Mouse (Mus musculus) frontal cortex, adult 2 months (tissue): ENCODE data around the gene Triml1. TPM values are rescaled to one million over a fixed set of nuclear protein-coding genes. Genes with fewer than 3 reads are reported as not detected.
A peak's percentile ranks its signal among the peaks of the same experiment; 100 is the strongest.

ENCODE experiments used
- DNase-seq, 2 experiments: peaks; one replicate each; pipeline ENCODE4 v3.0.0; 2022; ENCODE audit warnings: low spot score in 1 of 2; ENCODE audit errors: extremely low spot score in 1 of 2
- polyA plus RNA-seq: library from polyadenylated mRNA; depleted of rRNA; stranded (reverse); fragments of >200 nt; gene quantifications from 2 replicates; pipeline ENCODE4 v1.2.3, GENCODE M21; 2012; rRNA removed

Gene Triml1
- 0.15 TPM in 1 of 2 replicates, not detected in the other for polyA plus RNA-seq

DNA sequence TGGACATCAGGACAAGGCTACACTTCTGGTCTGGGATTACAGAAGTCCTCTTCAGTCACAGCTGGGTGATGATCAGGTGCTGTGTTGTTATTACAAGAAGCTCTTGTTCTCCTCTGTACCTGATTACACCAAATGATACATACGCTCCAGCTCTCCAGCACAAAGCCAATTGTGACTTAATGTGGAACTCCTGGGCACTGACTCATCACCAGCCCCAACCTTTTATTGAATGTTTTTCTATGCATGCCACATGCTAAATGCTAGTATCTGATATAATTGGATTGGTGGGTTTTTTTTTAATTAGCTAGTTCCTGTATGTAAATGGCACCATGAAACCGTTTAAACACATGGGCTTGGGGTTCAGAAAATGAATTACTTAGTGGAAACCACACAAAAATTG, at the start of gene Triml1:
Triml1 (minus strand) TSS at position 101 of the 400 bp plus-strand sequence.
- DNase-seq = no peak

DNA sequence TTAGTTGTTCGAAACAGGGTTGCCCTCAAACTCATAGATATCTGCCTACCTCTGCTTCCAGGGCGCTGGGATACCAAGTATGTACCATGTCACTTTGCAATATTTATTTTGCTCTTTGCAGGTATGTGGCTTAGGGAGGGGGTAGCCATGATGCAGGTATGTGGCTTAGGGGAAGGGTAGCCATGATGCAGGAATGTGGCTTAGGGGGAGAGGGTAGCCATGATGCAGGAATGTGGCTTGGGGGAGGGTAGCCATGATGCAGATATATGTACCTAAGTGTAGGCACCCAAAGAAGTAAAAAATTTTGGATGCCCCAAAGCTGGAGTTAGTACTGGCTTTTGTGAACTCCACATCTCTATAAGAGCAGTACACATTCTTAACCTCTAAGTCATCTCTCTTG, 41.0 kb upstream of the Triml1 start:
- no peak for DNase-seq

DNA sequence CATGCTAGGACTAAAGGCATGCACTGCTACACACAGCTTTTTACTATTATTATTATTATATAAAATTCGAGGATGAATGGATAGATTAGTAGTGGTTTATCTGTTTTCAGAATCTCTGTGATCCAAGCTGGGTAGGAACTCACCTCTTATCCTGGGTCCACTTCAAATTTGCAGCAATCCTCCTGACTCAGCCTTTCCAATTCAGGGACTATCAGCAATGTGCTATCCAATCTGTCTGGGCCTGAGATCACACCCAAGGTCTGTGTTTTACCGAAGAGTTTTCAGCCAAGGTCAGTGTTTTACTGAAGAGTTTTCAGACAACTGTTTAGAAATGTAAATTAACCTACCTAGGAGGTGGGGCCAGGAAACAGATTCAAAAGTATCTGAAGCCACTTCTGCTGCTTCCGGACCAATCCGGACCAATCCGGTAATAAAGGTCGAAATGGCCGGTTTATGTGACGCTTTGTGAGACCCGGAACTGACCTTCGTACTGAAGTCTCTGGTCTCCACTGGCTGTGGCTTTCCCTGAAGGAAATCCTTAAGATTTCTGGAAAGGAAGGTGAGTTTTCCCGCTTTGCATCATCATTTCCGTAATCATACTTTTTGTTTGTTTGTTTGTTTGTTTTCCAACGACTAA, 38.9 kb upstream of the Triml1 start, which contains the start of gene Triml2:
Triml2 (plus strand) TSS at position 488 of the 637 bp plus-strand sequence.
- DNase-seq = no peak

DNA sequence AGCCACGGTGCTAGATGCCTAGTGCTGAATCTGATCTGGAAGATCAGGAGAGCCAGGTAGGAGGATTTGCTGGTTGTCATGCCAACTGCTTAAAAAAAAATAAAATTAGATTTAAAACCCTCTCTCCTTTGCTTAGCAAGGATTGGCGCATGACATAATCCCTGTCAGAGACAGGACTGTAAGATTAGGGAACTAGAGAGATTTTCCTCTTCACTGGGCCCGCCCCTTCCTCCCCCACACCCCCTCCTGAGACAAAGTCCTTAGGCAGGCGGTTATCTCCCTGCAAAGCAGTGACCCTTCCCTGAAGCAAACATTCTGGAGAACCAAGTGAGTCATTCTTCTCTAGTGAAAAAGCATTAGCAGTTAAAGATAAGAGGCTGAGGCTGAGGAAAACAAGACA, 37.9 kb upstream of the Triml1 start:
- DNase-seq = peak in 1 of 2 experiments; percentile 13

DNA sequence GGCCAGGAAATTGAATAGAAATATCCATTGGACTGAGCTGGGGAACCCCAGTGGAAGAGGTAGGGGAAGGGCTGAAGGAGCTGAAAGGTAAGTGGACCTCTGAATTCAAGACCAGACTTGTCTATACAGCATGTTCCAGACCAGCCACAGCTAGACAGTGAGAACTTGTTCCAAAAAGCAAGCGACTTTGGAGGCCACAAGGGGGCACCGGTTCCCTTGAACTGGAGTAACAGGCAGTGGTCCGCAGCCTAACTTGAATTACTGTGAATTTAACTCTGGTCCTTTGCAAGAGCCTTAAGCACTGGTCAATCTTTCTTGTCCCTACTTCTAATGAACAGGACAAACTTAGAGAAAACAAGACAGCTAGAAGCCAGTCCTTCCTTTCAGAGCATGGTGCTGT, 37.0 kb upstream of the Triml1 start:
- peak in 1 of 2 experiments; percentile 8 for DNase-seq

DNA sequence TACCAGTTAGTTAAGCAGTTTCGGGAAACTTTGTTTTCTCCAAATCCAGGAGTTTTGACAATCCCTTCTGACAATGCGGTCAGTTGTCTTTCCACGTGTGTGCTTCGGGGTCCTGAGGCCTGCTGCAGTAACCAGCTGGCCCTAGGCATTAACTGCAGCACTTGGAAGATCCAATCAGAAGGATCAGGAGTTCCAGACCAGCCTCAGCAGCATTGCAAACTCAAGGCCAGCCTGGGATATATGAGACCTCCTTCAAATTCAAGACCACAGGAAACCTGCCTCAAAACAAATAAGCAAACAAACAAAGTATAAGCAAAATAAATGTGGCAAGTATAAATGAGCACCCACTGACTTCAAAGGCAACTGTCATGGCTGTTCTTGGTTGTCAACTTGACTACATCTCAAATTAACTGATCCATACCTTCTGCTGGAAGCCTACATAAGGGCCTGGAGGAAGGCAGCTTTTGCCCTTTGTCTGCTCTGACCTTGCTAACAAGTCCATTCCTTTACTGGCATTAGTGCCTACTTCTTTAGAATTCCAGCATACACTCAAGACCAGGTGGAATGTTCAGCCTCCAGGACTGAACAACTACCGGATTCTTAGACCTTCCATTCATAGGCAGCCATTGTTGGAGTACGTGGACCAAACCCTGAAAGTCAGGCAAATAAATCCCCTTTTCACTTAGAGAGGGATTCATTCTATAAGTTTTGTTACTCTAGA, 35.6 kb upstream of the Triml1 start:
- DNase-seq = no peak

DNA sequence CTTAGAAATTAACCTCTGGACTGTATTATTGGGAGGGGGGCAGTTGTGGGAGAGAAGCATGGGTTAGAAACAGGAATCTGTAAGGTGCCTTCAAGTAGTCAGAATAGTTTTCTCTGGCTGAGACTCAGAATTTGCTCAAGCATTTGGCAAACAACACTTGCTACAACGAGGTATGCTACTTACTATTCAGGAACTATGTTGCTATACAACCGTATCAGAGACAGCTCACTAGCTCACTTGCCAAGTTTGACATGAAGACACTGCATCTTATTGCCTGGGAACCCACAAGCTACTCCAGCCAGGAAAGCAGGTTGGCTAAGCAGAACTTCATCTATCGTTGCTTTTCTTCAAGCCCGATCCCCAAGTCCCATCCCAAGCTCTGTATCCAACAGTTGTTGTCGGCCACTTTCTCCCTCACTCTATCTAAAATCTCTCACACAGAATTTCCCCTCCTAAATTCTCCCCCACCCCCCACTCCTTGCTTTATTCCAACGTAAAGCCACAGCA, 28.0 kb upstream of the Triml1 start:
- no peak for DNase-seq

DNA sequence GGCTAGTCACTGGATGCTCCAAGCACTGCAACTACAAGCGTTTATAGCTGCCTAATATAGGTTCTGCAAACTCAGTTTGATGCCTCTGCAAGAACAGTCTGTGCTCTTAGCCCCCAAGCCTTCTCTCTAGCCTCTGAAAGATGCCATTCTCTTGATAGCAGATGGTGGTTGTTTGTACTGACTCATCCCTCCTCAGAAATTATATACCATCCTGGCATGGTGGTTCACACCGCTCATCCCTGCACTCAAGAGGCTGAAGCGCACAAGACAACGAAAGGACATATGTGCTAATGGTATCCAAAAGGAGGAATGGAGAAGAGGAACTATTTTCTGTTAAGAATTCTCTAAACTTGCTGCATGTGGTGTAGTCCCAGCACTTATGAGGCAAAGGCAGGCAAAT, 26.8 kb upstream of the Triml1 start:
- DNase-seq = peak; percentile 12 to 42

DNA sequence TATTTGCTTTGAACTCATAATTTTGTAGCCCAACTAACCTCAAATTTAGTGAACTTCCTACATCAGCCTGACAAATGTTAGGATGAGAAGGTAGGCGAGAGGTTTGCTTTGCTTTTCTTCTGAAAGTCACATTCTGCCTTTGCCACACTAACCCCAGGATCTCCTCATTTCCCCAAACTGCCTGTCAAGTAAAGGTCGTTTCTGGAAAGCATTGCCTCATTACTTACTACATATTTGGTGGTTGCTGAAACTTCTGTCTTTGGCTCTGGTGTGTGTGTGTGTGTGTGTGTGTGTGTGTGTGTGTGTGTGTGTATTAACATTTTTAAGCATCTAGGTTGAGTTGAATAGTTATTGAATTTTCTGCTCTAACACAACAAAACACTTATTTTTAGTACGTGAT, 23.2 kb upstream of the Triml1 start:
- no peak for DNase-seq

DNA sequence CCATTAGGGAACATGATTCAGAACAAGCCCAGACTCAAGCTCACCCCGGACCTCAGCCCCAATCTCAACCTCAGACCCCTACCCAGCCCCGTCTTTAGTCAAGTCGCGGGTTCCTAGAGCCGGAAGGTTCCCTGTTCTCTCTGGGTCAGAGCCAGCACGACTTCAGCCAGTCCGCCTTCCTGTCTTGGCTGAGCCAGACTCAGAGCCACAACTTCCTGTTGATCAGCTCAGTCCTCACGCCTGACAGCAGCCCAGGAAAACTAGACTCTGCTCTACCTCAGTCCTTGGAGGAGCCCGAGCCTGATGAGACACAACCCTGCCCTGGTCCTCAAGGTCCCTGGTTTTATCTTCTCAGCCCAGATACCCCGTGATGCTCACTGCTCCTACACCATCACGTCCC, 22.0 kb upstream of the Triml1 start:
- no peak for DNase-seq

DNA sequence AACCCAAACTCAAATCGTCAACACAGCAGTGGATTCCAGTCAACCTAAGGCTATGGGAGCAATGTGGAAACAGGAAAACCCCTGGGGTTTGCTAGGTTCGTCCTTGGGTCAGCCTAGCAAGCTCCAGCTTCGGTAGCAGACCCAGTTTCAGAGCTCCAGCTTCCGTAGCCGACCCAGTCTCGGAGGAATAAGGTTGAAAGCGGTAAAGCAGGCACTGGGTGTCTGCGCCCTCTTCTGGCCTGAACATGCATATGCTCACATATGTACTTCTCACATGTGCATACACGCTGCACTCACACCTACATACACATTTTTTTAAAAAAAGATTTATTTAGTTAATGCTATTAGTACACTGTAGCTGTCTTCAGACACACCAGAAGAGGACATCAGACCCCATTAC, 8.0 kb upstream of the Triml1 start:
- DNase-seq = no peak

DNA sequence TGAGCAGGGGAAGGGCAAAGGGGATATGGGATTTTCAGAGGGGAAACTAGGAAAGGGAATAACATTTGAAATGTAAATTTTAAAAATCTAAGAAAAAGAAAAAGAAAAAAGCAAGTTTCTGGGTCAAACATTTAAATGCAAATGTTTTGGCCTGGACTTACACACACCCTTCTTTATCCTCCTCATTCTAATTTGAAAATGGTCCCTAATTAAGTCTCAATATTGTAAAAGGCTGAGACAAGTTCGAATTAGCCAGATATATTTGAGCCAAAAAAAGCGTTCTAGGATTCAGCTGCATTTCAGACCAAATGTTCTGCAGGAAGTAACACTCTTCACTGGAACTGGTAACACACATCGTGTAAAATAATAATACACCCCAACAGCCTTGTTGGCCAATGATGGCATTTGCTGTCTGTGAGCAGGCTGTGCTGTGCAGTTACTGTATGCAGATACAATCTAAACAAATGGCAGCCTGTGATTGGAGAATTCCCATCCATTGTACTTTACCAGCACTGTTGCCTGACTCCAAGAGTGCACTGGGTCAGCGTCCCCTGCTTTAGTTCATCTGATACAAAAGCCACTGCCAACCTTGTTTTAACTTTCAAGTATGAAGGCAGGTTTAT, 30.0 kb downstream of the Triml1 start:
- DNase-seq = no peak

Other genes with a start within 250 kb of the Triml1 start
- gene Triml2, start 39.1 kb upstream of the Triml1 start, polyA plus RNA-seq = 0.06 and 0.18 TPM in 2 replicates
- not detected in 2 replicates for gene Zfp42, start 165.5 kb upstream of the Triml1 start, polyA plus RNA-seq